Mouse (Mus musculus) liver, embryonic 15.5 days (tissue): ENCODE data around the gene Gpr137. TPM values are rescaled to one million over a fixed set of nuclear protein-coding genes. Genes with fewer than 3 reads are reported as not detected.

Source experiments
- ATAC-seq: fragments of 200-750 bp; cut with Nextera tagmentation; 2 replicates; pipeline ENCODE4 v1.8.0; 2017; ENCODE audit warnings: moderate number of reproducible peaks, mild to moderate bottlenecking, moderate library complexity; ENCODE audit not compliant: insufficient read depth
- H3K27ac ChIP-seq: fragments of 300-500 bp; sonication (generic); replicated peaks from 2 replicates; pipeline ENCODE4 v1.5.1; 2015; ENCODE audit warnings: mild to moderate bottlenecking, inconsistent platforms
- H3K27me3 ChIP-seq: fragments of 300-500 bp; sonication (generic); 2 replicates; pipeline ENCODE4 v1.6.1; 2015; ENCODE audit warnings: mild to moderate bottlenecking, inconsistent platforms
- H3K36me3 ChIP-seq: fragments of 300-500 bp; sonication (generic); replicated peaks from 2 replicates; pipeline ENCODE4 v1.6.1; 2015; ENCODE audit warnings: moderate library complexity, mild to moderate bottlenecking, inconsistent platforms
- H3K4me1 ChIP-seq: fragments of 300-500 bp; sonication (generic); replicated peaks from 2 replicates; pipeline ENCODE4 v1.6.1; 2015; ENCODE audit warnings: inconsistent platforms
- H3K4me2 ChIP-seq: fragments of 300-500 bp; sonication (generic); 2 replicates; pipeline ENCODE4 v1.6.1; 2015; ENCODE audit warnings: moderate library complexity, mild to moderate bottlenecking, inconsistent platforms
- H3K4me3 ChIP-seq: fragments of 300-500 bp; sonication (generic); replicated peaks from 2 replicates; pipeline ENCODE4 v1.5.1; 2015; ENCODE audit warnings: mild to moderate bottlenecking, inconsistent platforms
- H3K9ac ChIP-seq: fragments of 300-500 bp; sonication (generic); 2 replicates; pipeline ENCODE4 v1.6.1; 2015; ENCODE audit warnings: moderate library complexity, mild to moderate bottlenecking, inconsistent platforms
- H3K9me3 ChIP-seq: fragments of 300-500 bp; sonication (generic); replicated peaks from 2 replicates; pipeline ENCODE4 v1.6.1; 2016; ENCODE audit warnings: inconsistent platforms
- WGBS: fragments of 180-500 bp; shearing (Covaris S2); methylation state at CpG from one replicate; pipeline ENCODE4 v1.1.7; 2015; ENCODE audit warnings: mixed read lengths; ENCODE audit not compliant: insufficient replicate concordance; 5-methylcytosine and 5-hydroxymethylcytosine counted together
- polyA plus RNA-seq: library from polyadenylated mRNA; unstranded; fragments of >200 nt; fragmentation: Nextera tagmentation; extraction: Ambion mirVana; gene quantifications from 2 replicates; pipeline ENCODE4 v1.2.1, GENCODE M21; 2015

Gpr137 gene
- polyA plus RNA-seq, 1 experiment from 2014 or later, result 7.4 TPM

DNA sequence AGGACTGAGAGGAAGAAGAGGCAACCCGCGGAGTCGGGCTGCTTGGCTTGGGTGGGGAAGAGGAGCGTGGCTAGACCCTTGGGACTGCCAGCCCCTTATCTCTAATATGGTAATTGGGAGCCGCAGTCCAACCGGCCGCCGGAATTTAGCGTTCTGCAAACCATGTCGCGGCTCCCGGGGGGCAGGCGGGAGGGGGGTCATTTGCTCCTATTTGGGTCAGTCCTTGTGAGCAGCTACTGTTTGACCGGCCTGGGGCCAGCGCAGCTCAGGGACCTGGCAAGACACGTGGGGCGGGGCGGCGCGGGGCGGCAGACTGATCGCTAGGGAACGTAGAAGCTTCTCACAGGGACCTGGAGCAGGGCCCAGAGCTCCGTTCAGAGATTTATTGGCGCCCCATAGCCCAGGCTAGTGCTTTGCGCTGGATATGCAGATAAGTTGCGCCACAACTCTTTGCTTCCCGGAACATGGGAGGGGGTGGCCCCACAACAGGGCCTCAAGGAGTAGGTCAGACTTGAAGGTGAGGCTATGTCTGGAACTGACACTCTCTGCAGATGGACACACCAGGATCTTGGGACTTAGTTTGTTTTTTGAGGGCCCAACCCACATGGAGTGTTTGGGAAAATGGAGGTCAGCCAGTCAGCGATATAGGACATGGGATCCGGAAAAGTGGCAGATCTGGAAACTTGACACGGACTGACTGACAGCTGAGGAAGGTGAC, 9.9 kb upstream of the Gpr137 start:
- ATAC-seq, result peak; percentile 31
- WGBS, result 1% methylated on average over 31 of the region's 31 CpGs
- no peaks in the 10 kb centered on the region for H3K27me3 ChIP-seq

DNA sequence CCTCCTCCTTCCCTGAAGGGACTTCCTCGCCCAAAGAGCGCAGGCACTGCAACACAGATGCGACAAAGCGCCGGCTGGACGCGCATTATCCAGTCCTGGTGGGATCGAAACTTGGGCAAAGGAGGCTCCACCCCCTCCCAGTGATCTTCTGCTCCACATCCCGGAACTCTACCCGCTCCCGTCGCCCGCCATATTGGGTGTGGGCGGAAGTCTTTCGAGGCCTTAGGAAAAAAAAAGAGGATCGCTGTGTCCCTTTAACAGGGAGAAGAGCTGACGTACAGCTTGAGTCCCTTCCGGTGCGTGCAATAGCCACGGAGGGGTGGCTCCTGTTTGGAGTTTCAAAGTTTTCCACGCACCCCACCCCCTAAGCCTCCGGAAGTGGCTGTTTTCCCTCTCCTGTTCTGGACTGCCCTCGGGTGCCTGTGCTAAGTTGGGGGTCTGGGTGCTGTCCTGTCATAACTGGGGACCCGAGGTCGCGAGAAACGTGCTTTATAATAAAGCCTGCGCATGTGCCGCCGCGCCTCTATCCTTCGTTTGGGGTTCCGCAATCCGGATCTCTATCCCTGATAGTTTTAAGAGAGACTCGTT, 9.2 kb upstream of the Gpr137 start:
- ATAC-seq, result peak; percentile 70

More for the DNA sequence above, 9.9 kb upstream of the Gpr137 start:
- Histone ChIP-seq H3K4me2 (peak overlapping the region; percentile 98), H3K36me3 (peaks cover 19% of the 10 kb centered on the region), H3K4me3 (peak overlapping the region; percentile 79), H3K4me1 (peaks cover 56% of the 10 kb centered on the region), H3K9ac (peak overlapping the region; percentile 73), H3K9me3 (no peaks in the 10 kb centered on the region), H3K27ac (peak overlapping the region; percentile 91)

DNA sequence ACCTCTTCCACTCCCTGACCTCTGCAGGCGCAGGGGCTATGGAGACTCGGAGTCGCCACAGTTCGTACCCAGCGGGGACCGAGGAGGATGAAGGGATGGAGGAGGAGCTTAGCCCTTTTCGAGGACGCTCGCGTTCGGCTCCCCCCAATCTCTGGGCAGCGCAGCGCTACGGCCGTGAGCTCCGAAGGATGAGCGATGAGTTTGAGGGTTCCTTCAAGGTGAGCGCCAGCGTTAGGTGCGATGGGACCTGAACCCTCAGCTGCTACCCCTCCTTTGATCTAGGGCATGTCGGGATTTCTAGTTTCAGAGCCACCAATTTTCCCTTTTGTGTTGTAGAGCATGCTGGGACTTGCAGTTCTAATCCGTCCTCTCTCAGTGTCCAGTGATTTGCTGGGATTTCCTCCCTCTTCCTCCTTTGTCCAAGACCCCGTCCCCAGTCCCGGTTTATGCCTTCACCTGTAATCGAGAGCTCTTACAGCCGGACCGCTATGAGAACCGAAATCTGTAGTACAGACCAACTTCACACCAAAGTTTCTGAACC, 8.4 kb upstream of the Gpr137 start:
- peak overlapping the region; percentile 79 for H3K4me3 ChIP-seq
- H3K27ac ChIP-seq, result peak overlapping the region; percentile 91
- peak overlapping the region; percentile 73 for H3K9ac ChIP-seq
- H3K4me2 ChIP-seq, result peak overlapping the region; percentile 98
- peaks cover 57% of the 10 kb centered on the region for H3K4me1 ChIP-seq
- peak; percentile 16 for ATAC-seq
- H3K9me3 ChIP-seq, result no peaks in the 10 kb centered on the region
- WGBS, result under 1% methylated on average over 28 of the region's 28 CpGs
- peaks cover 14% of the 10 kb centered on the region for H3K36me3 ChIP-seq
- no peaks in the 10 kb centered on the region for H3K27me3 ChIP-seq

More for the DNA sequence above, 9.2 kb upstream of the Gpr137 start:
- peak overlapping the region; percentile 79 for H3K4me3 ChIP-seq
- H3K9me3 ChIP-seq, result no peaks in the 10 kb centered on the region
- H3K36me3 ChIP-seq, result peaks cover 17% of the 10 kb centered on the region
- peak overlapping the region; percentile 73 for H3K9ac ChIP-seq
- peak overlapping the region; percentile 91 for H3K27ac ChIP-seq
- under 1% methylated on average over 35 of the region's 35 CpGs for WGBS
- no peaks in the 10 kb centered on the region for H3K27me3 ChIP-seq
- H3K4me1 ChIP-seq, result peaks cover 57% of the 10 kb centered on the region
- peak overlapping the region; percentile 98 for H3K4me2 ChIP-seq

DNA sequence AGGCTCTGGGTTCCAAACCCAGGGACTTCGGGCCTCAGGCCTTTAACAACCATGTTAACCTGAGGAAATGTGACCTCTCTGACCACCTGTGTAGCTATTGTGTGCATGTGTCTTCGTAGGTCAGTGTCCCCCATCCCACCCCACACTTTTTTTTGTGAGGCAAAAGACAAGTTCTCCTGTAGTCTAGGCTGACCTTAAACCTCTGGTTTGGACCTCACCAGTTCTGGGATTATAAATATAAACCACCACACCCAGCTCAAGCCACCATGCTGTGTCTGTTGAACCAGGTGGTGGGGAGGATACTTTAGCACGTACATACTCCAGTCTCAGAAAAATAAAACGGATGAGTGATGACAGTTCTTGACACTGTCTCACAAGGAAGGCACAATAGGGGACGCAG, 7.7 kb upstream of the Gpr137 start:
- Histone ChIP-seq H3K27ac (no peak overlapping the region), H3K9me3 (no peaks in the 10 kb centered on the region), H3K4me2 (peak overlapping the region; percentile 98), H3K4me1 (peaks cover 57% of the 10 kb centered on the region), H3K36me3 (peaks cover 7% of the 10 kb centered on the region; the same call in 1 of the 2 replicates), H3K27me3 (no peaks in the 10 kb centered on the region), H3K4me3 (no peak overlapping the region), H3K9ac (no peak overlapping the region)
- 52% methylated on average over 5 of the region's 5 CpGs for WGBS
- no peak for ATAC-seq

DNA sequence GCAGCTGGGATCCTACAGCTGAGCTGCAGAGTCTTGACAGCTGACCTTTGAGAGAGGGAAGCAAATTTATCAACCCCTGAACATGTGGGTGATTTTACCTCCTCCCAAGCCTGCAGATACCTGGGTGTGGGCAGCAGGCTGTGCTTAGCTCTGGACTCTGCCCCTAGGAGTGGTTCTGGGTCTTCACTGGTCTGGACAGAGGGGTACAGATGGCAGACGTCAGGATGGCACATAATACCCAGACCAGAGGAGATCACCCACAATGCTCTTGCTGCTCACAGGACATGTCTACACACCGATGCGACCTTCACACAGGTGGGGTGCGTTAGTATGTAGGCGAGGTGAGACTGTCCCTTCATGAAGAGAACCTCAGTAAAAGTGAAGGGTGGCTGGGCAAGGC, 7.3 kb upstream of the Gpr137 start:
- Histone ChIP-seq H3K27me3 (no peaks in the 10 kb centered on the region), H3K27ac (no peak overlapping the region), H3K9ac (no peak overlapping the region), H3K4me2 (no peak overlapping the region; the same call in 1 of the 2 replicates), H3K4me1 (peaks cover 57% of the 10 kb centered on the region), H3K36me3 (peaks cover 3% of the 10 kb centered on the region; the same call in 1 of the 2 replicates), H3K4me3 (no peak overlapping the region), H3K9me3 (no peaks in the 10 kb centered on the region)
- 80% methylated on average over 5 of the region's 5 CpGs for WGBS
- no peak for ATAC-seq

DNA sequence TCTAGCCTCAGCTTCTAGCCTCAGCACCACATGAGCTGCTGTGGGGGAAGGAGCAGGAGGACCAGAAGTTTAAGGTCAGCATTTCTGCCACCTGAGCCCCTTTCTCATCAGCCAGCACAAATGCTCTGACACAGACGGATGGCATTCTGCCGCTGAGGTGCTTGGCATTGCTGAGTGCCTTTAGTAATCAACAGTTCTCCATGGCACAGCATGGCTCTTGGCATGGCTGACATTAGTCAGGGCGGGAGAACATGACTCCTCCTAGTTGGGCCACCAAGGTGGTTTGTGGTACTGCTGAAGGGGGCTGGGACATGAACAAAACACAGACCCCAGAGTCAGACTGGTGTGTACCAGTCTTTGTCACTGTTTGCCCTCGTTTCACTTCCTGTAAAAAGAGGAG, 5.9 kb upstream of the Gpr137 start:
- Histone ChIP-seq H3K4me1 (peaks cover 54% of the 10 kb centered on the region), H3K27ac (no peak overlapping the region), H3K36me3 (no peaks in the 10 kb centered on the region), H3K4me2 (no peak overlapping the region), H3K27me3 (no peaks in the 10 kb centered on the region), H3K9me3 (no peaks in the 10 kb centered on the region), H3K4me3 (no peak overlapping the region), H3K9ac (no peak overlapping the region)
- WGBS, result 62% methylated on average over 4 of the region's 4 CpGs
- no peak for ATAC-seq

DNA sequence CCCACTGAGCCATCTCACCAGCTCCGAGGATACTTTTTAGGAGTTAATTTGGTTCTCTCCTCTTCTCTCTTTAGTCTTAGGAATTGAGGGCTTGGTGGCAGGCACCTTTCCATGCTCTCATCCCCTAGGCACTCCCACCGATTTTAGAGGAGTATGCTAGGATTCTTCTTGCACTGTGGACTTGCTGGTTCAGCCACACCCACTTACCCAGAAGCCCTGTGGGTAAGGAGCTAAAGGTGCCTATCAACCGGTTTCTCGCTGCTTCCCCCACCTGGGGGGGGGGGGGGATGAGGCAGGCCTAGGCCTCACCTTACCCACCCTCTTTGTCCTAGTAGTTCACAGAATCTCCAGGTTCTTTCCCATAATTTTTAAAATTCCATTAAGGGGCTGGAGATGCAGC, 5.5 kb upstream of the Gpr137 start:
- Histone ChIP-seq H3K4me3 (no peak overlapping the region), H3K36me3 (no peaks in the 10 kb centered on the region), H3K4me2 (no peak overlapping the region)

DNA sequence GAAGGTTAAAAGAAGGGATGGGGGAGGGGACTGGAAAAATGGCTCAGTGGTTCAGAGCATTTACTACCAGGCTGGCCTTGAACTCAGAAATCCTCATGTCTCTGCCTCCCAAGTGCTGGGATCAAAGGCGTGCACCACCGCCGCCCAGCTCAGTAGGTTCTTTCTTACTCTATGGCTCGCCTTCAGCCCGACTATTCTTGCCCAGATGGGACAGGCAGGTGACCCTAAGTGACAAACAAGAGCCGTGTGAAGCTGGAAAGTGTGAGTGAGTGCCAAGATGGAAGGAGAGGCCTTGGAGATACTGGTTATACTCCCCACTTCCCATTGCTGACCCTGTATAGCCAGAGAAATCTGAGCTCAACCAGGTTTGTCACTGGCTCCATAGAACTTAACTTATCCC, 1.4 kb upstream of the Gpr137 start:
- WGBS, result 91% methylated on average over 6 of the region's 6 CpGs
- no peak overlapping the region for H3K4me2 ChIP-seq
- no peak overlapping the region for H3K9ac ChIP-seq
- H3K4me3 ChIP-seq, result no peak overlapping the region
- no peaks in the 10 kb centered on the region for H3K9me3 ChIP-seq
- no peak for ATAC-seq
- H3K27me3 ChIP-seq, result no peaks in the 10 kb centered on the region
- no peaks in the 10 kb centered on the region for H3K36me3 ChIP-seq
- no peak overlapping the region for H3K27ac ChIP-seq
- H3K4me1 ChIP-seq, result peaks cover 37% of the 10 kb centered on the region

More for the DNA sequence above, 5.5 kb upstream of the Gpr137 start:
- Histone ChIP-seq H3K4me1 (peaks cover 54% of the 10 kb centered on the region), H3K9ac (no peak overlapping the region), H3K27ac (no peak overlapping the region), H3K27me3 (no peaks in the 10 kb centered on the region), H3K9me3 (no peaks in the 10 kb centered on the region)
- WGBS, result 61% methylated on average over 4 of the region's 4 CpGs
- no peak for ATAC-seq

DNA sequence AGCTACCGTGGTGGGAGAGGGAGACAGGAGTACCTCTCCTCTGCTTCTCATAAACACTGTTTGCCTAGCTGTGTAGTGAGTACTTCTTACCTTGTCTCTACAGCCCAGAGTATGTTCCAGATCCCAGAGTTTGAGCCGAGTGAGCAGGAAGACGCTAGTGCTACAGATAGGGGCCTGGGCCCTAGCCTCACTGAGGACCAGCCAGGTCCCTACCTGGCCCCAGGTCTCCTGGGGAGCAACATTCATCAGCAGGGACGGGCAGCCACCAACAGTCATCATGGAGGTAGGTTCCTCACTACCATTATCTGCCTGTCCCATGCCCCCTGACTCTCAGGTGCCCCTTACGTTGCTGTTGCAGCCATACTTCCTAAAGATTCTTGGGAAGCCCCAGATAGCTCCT, 484 bp upstream of the Gpr137 start:
- Histone ChIP-seq H3K4me3 (peak overlapping the region; percentile 82), H3K27me3 (no peaks in the 10 kb centered on the region), H3K9me3 (no peaks in the 10 kb centered on the region), H3K27ac (peak overlapping the region; percentile 89), H3K4me2 (peak overlapping the region; percentile 96), H3K36me3 (no peaks in the 10 kb centered on the region), H3K9ac (peak overlapping the region; percentile 82), H3K4me1 (peaks cover 32% of the 10 kb centered on the region)
- no peak for ATAC-seq
- 18% methylated on average over 5 of the region's 5 CpGs for WGBS

DNA sequence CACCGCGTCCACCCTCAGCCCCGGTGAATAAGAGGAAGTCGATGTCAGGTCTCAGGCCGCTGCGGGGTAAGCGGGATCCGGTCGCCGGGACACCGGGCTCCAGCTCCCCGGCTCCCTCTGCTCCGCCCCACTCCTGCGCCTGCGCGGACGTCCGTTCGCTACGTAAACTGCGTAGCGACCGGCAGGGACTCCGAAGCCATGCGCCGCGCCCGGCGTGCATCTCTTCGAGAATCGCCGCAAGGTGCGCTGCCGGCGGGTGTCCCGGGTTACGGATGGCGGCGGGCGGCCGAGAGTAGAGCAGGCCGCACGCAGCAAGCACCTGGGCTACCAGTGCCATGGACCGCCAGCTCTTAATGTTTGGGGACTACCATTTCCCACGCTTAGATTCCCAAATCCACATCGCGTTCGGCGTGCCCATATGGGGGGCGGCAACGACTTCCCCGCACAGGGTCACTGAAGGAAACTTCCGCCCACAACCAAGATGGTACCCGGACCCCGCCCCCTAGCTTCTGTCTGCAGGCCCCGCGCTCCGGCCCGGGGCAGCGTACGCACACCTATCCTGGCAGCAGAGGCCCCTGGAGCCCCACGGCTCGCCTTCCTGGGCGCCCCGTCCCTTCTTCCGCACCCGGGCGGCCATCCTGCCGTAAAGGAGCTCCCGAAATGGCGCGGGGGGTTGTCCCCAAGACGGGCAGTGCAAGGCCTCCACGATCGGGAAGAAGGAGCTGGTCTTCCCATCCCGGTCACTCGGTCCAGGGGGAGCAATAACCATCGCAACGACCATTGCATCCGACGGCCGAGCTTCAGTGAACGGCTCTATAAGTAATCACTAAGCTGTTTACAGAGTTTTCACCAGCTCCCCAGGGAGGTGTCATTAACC, 670 bp downstream of the Gpr137 start, which contains the start of gene Bad:
Bad (plus strand) TSS at position 490 of the 877 bp plus-strand sequence.
- Histone ChIP-seq H3K4me3 (peak within 1 kb of the TSS; percentile 82), H3K9me3 (no peaks in the 10 kb centered on the region), H3K27me3 (no peaks in the 10 kb centered on the region), H3K36me3 (no peaks in the 10 kb centered on the region), H3K9ac (peak within 1 kb of the TSS; percentile 82), H3K27ac (peak within 1 kb of the TSS; percentile 89), H3K4me2 (peak within 1 kb of the TSS; percentile 96), H3K4me1 (peaks cover 30% of the 10 kb centered on the region)
- under 1% methylated on average over 83 of the region's 83 CpGs for WGBS
- ATAC-seq, result peak; percentile 80
